Mouse (Mus musculus) T-helper 17 cell (primary cell): ENCODE results near the gene Ddah1.

Experiments
- in situ Hi-C, 2 experiments: fragments of 300-600 bp; cut with MboI, MseI; formaldehyde crosslinking; loops; 1 replicate in 1 of 2; 2 replicates in 1 of 2; pipeline ENCODE4 v1.15.1; 2025; ENCODE audit warnings: high pct_unique_total_duplicates in 2 of 2

Gene Ddah1

GRCm38 (mm10) chr3:145762957-145763641 is 4.6 kb downstream of the Ddah1 start:
- in situ Hi-C loops = loop anchor here in 1 of 2 experiments (10.0 kb wide), 1 partner anchor 1248 kb away; no protein-coding TSS in a partner anchor

- in situ Hi-C loops = loop anchor here in 1 of 2 experiments (10.0 kb wide), 1 partner anchor 1249 kb away; no protein-coding TSS in a partner anchor
These were observed 5.1 kb downstream of the Ddah1 start for GRCm38 (mm10) chr3:145763642-145763972.

GRCm38 (mm10) chr3:145764416-145764815 is 5.9 kb downstream of the Ddah1 start:
- in situ Hi-C loops = loop anchor here in 1 of 2 experiments (10.0 kb wide), 1 partner anchor 1250 kb away; no protein-coding TSS in a partner anchor

GRCm38 (mm10) chr3:145768439-145768838 is 10.0 kb downstream of the Ddah1 start:
- in situ Hi-C loops = loop anchor here in 1 of 2 experiments (10.0 kb wide), 1 partner anchor 1254 kb away; no protein-coding TSS in a partner anchor

- in situ Hi-C loops = no loop called here
These were observed 14.9 kb downstream of the Ddah1 start for GRCm38 (mm10) chr3:145773384-145773783.

- in situ Hi-C loops = no loop called here
These were observed 15.9 kb downstream of the Ddah1 start for GRCm38 (mm10) chr3:145774336-145774735.

- in situ Hi-C loops = no loop called here
These were observed 16.8 kb downstream of the Ddah1 start for GRCm38 (mm10) chr3:145775236-145775635.

- in situ Hi-C loops = no loop called here
These were observed 17.4 kb downstream of the Ddah1 start for GRCm38 (mm10) chr3:145775862-145776261.

GRCm38 (mm10) chr3:145777006-145777405 is 18.5 kb downstream of the Ddah1 start:
- in situ Hi-C loops = no loop called here

GRCm38 (mm10) chr3:145778406-145778922 is 20.0 kb downstream of the Ddah1 start:
- in situ Hi-C loops = no loop called here

- in situ Hi-C loops = no loop called here
These were observed 21.0 kb downstream of the Ddah1 start for GRCm38 (mm10) chr3:145779279-145779973.

- in situ Hi-C loops = no loop called here
These were observed 22.4 kb downstream of the Ddah1 start for GRCm38 (mm10) chr3:145780784-145781442.

GRCm38 (mm10) chr3:145785244-145785643 is 26.8 kb downstream of the Ddah1 start:
- in situ Hi-C loops = no loop called here

- in situ Hi-C loops = no loop called here
These were observed 28.8 kb downstream of the Ddah1 start for GRCm38 (mm10) chr3:145787303-145787702.

GRCm38 (mm10) chr3:145789114-145789513 is 30.6 kb downstream of the Ddah1 start:
- in situ Hi-C loops = no loop called here

- in situ Hi-C loops = no loop called here
These were observed 31.8 kb downstream of the Ddah1 start for GRCm38 (mm10) chr3:145790233-145790632.

GRCm38 (mm10) chr3:145790709-145791108 is 32.2 kb downstream of the Ddah1 start:
- in situ Hi-C loops = no loop called here

- in situ Hi-C loops = no loop called here
These were observed 35.9 kb downstream of the Ddah1 start for GRCm38 (mm10) chr3:145794355-145794754.

- in situ Hi-C loops = loop anchor here in 1 of 2 experiments (5.0 kb wide), 1 partner anchor 79 kb away; no protein-coding TSS in a partner anchor
These were observed 37.4 kb downstream of the Ddah1 start for GRCm38 (mm10) chr3:145795896-145796295.

- in situ Hi-C loops = loop anchor here in 1 of 2 experiments (5.0 kb wide), 1 partner anchor 81 kb away; no protein-coding TSS in a partner anchor
These were observed 39.6 kb downstream of the Ddah1 start for GRCm38 (mm10) chr3:145798042-145798441.

GRCm38 (mm10) chr3:145798751-145799188 is 40.3 kb downstream of the Ddah1 start:
- in situ Hi-C loops = loop anchor here in 1 of 2 experiments (5.0 kb wide), 1 partner anchor 81 kb away; no protein-coding TSS in a partner anchor

- in situ Hi-C loops = loop anchor here in 1 of 2 experiments (5.0 kb wide), 1 partner anchor 82 kb away; no protein-coding TSS in a partner anchor
These were observed 40.9 kb downstream of the Ddah1 start for GRCm38 (mm10) chr3:145799365-145799764.
